13 mouse cellular contexts compared by ENCODE assay signal in the genomic region with DNA sequence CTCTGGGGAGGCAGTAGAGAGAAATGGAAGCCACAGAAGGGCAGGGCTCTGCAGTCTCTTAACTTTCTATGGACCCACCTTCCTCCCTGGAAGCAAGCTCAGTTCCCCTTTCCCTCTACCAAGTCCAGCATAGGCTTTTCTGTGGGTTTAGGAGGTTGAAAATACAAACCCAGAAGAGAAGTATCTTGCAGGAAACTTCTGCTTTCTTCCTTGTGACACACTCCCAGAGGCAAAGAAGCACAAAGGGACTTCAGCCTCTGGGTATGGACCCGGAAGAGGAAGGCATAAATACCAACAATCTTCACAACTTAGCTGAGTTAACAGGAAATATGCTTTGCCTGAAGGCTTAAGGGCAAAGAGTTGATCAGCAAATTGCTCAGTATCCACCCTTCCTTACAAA. TPM values are rescaled to one million over a fixed set of nuclear protein-coding genes. Genes with fewer than 3 reads are reported as not detected.
DNase-seq lines count a peak whose midpoint lies in the region; ATAC-seq and TF ChIP-seq lines count a peak whose summit lies in the region.
"Had no signal": no experiment of that assay in that cellular context is flagged by ENCODE, and none has a peak within 500 bp of the region (broad histone marks: within the 10 kb centered on the region; RNA-seq: fewer than 3 reads in every experiment).

No protein-coding gene starts in this region.

- 50% methylated on average over 1 of the region's 1 CpGs for WGBS in lung, postnatal 0 days
- 86% methylated on average over 1 of the region's 1 CpGs for WGBS in hindbrain, embryonic 11.5 days

- no peak overlapping the region for H3K9ac ChIP-seq in lung, postnatal 0 days (replicated peaks; ENCODE audit: low read depth)
- H3K9ac ChIP-seq in hindbrain, embryonic 11.5 days (ENCODE audit: low read depth, low read length): no peak overlapping the region

- no peaks in the 10 kb centered on the region for H3K4me1 ChIP-seq in lung, postnatal 0 days (ENCODE audit: insufficient read depth, low read depth, low read length)
- peaks cover 15% of the 10 kb centered on the region for H3K4me1 ChIP-seq in bone marrow macrophage, adult 2 months (ENCODE audit: control insufficient read depth, insufficient read depth, low read length)
- H3K4me1 ChIP-seq in hindbrain, embryonic 11.5 days (replicated peaks; ENCODE audit: control insufficient read depth, insufficient read depth, low read length): no peaks in the 10 kb centered on the region
- H3K4me1 ChIP-seq: heart, embryonic 10.5 days; hindbrain, embryonic 10.5 days had no signal

- no peak overlapping the region for H3K4me3 ChIP-seq in lung, postnatal 0 days (ENCODE audit: low read depth, low read length)
- no peak overlapping the region for H3K4me3 ChIP-seq in bone marrow macrophage, adult 2 months (ENCODE audit: insufficient read depth, low read length)
- H3K4me3 ChIP-seq in hindbrain, embryonic 11.5 days (ENCODE audit: low read depth, low read length): no peak overlapping the region
- H3K4me3 ChIP-seq: heart, embryonic 10.5 days; hindbrain, embryonic 10.5 days had no signal

- ATAC-seq in lung, postnatal 0 days: no peak
- ATAC-seq in megakaryocyte, adult 5-6 weeks (ENCODE audit: poor library complexity, severe bottlenecking): peak; percentile 96
- ATAC-seq in hindbrain, embryonic 11.5 days (ENCODE audit: low FRiP score): no peak

- no peak overlapping the region for H3K27ac ChIP-seq in lung, postnatal 0 days (ENCODE audit: low read length)
- peak overlapping the region; percentile 88 for H3K27ac ChIP-seq in bone marrow macrophage, adult 2 months (ENCODE audit: insufficient read depth, low read depth, low read length)
- no peak overlapping the region for H3K27ac ChIP-seq in hindbrain, embryonic 11.5 days (ENCODE audit: low read depth, low read length)
- H3K27ac ChIP-seq: heart, embryonic 10.5 days; hindbrain, embryonic 10.5 days had no signal

- H3K27me3 ChIP-seq in lung, postnatal 0 days (replicated peaks; ENCODE audit: insufficient read depth, low read length): no peaks in the 10 kb centered on the region
- H3K27me3 ChIP-seq in hindbrain, embryonic 11.5 days (ENCODE audit: control insufficient read depth, insufficient read depth, low read length): no peaks in the 10 kb centered on the region

- no peak for TF ChIP-seq POLR2A in bone marrow macrophage, adult 2 months (IDR thresholded peaks at IDR 0.05; ENCODE audit: borderline replicate concordance, low read depth, low read length)

- H3K36me3 ChIP-seq in lung, postnatal 0 days (ENCODE audit: insufficient read depth, low read length): no peaks in the 10 kb centered on the region
- no peaks in the 10 kb centered on the region for H3K36me3 ChIP-seq in hindbrain, embryonic 11.5 days (ENCODE audit: control insufficient read depth, insufficient read depth, low read length)
- H3K36me3 ChIP-seq: heart, embryonic 10.5 days; hindbrain, embryonic 10.5 days had no signal

- H3K9me3 ChIP-seq in lung, postnatal 0 days (ENCODE audit: low read length): no peaks in the 10 kb centered on the region
- H3K9me3 ChIP-seq in hindbrain, embryonic 11.5 days (ENCODE audit: control insufficient read depth, low read length): no peaks in the 10 kb centered on the region
- H3K9me3 ChIP-seq: heart, embryonic 10.5 days; hindbrain, embryonic 10.5 days had no signal

- TF ChIP-seq EP300 in lung, postnatal 0 days (IDR thresholded peaks at IDR 0.05): no peak

- H3K4me2 ChIP-seq in lung, postnatal 0 days (replicated peaks; ENCODE audit: low read depth, low read length): no peak overlapping the region
- no peak overlapping the region for H3K4me2 ChIP-seq in hindbrain, embryonic 11.5 days (replicated peaks; ENCODE audit: low read depth, low read length)
- H3K4me2 ChIP-seq: midbrain, embryonic 11.5 days had no signal

- no peak for TF ChIP-seq CTCF in lung, postnatal 0 days (IDR thresholded peaks at IDR 0.05)
- TF ChIP-seq CTCF in bone marrow macrophage, adult 2 months (IDR thresholded peaks at IDR 0.05; ENCODE audit: low read depth, low read length): no peak

- peak; percentile 32 for DNase-seq in lung, postnatal 0 days (ENCODE audit: low spot score)
- no peak for DNase-seq in lung, postnatal 4 days
- DNase-seq in thymus, postnatal 25 days: peak; percentile 6
- DNase-seq in hindbrain, embryonic 11.5 days (ENCODE audit: low spot score): no peak
- DNase-seq in frontal cortex, postnatal 25 days (ENCODE audit: low spot score in 2 of 2): no peak
- DNase-seq: cerebellum, adult 18-20 months; kidney, adult 9 months; lung, adult 2 months had no signal

RNA-seq across cellular contexts. Expression of a gene that starts 13.0 kb away (rescaled TPM):
- polyA plus RNA-seq in lung, postnatal 0 days (2015; fragmentation: Nextera tagmentation; extraction: Ambion mirVana): 23.6 and 32.6 TPM in 2 replicates
- 45.4 and 67.6 TPM in 2 replicates for polyA plus RNA-seq in bone marrow macrophage, adult 2 months (2012; ENCODE audit: insufficient read depth, insufficient read length, missing spikeins)
- 78.7 and 92.4 TPM in 2 replicates for total RNA-seq in megakaryocyte, adult 5-6 weeks (2015)
- total RNA-seq in megakaryocyte, adult 5-6 weeks (2017): 21.9 and 36.3 TPM in 2 replicates
- 26.8 and 38.4 TPM in 2 replicates for polyA plus RNA-seq in hindbrain, embryonic 11.5 days (2014; fragmentation: Nextera tagmentation; extraction: Ambion mirVana)

Comparison
In these comparisons a context has a peak if more than half of its experiments do, and no peak if none do; other contexts are left out.
1. DNase-seq: peak in lung, postnatal 0 days (single experiment) and thymus, postnatal 25 days (single experiment); none in lung, postnatal 4 days (0 of 2), hindbrain, embryonic 11.5 days (single experiment) and frontal cortex, postnatal 25 days (0 of 2).